Mouse (Mus musculus) c-Kit-negative CD71-positive TER-119-positive erythroid progenitor cells, embryonic 14.5 days (primary cell): ENCODE measurements at regions not wholly inside any gene's neighbourhood (a gene's known extent, or its start where the extent isn't known, plus 50 kb on each side); places are given as distances from the start of the nearest gene placed in this dataset.

Source experiments
- DNase-seq: peaks from one replicate; pipeline ENCODE4 v3.0.0-alpha.2; 2013; ENCODE audit warnings: low read depth, low spot score

DNA sequence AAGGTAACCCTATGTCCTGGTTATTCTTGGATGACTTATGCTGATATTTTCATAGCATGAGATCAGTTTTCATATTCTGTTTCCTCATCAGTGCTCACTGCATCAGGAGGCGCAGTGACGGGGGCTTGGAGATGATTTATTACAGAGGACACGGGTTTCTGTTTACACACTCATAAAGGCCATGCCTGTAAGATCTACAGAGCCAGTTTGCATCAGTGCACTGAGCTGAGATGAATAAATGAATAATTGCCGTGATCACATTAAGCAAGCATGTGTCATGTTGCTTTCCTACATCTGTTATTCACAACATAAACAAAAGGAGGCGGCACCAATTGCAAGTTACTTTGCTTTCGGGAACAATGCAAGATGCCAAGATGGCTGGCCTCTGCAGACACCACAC is 271.6 kb downstream of the Rnf144a start:
- no peak for DNase-seq

DNA sequence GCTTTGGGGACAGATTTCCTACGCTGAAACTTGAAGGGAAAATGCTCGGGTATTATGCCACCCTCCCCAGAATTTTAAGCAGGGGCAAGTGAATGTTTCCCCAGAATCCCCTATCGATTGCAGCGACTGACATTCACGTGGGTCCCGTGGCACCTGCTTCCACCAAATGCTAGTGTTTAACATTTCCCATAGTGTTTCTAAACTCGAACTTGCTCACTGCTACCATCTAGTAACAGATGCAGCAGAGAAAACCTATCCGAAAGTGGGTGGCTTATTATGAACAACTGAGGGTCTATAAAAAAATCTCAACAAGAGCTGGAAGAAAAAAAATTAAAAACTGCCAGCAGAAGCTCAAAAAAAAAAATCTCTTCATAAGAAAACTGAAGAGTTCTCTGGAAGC is 284.2 kb downstream of the Rnf144a start:
- no peak for DNase-seq

DNA sequence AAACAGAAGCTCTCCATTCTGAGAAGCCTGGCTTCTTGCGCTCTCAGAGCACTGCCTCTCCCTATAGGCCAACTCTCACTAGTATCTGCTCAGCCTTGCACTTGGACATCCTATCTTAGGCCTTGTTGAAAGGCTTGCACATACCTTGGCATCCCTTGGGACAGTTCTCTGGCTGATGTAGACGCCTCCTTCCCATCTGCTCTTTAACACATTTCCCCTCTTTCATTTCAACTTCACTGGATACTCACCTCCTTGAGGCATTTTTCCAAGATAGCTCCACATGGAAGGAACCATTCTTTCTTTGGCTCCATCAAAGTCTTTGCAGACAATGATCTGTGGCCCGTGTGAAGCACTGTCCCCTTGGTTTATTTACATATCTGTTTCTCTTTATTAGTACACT is 285.0 kb downstream of the Rnf144a start:
- no peak for DNase-seq

GRCm38 (mm10) chr12:26129511-26129910 is 285.5 kb downstream of the Rnf144a start:
- DNase-seq = no peak

DNA sequence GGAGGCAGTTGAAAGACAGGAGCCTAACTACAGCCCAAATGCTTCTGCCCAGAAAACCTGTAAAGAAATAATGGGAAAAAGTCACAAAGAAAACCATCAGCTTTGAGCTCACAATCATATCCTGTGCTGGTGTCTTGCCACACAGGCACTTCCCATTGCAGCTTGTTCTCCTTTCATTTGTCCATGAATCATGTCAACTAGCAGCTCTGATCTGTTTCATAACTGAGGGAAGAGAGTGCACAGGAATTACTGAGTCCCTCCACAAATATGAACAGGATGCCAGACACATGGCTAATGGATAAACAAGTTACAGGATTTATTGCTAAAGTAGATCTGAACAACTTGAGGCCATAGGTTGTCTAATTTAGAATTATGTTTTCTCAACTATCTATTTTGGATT is 286.2 kb downstream of the Rnf144a start:
- DNase-seq = no peak

GRCm38 (mm10) chr12:26126260-26126659 is 288.8 kb downstream of the Rnf144a start:
- DNase-seq = no peak

DNA sequence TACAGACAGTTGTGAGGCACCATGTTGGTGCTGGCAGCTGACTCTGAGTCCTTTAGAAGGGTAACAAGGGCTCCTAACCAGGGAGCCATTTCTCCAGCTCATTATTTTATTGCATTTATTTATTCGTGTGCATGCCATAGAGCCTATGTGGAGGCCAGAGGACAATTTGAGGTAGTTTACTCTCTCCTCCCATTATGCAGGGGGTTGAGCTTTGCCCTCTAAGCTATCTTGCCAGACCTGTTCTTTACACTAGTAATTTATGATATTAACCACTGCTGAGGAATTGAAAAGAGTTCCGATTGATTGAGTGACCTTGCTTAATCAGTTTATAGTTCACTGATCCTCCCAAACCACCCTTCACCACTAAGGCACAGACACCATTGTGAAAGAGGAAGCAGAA is 290.8 kb downstream of the Rnf144a start:
- DNase-seq = no peak

DNA sequence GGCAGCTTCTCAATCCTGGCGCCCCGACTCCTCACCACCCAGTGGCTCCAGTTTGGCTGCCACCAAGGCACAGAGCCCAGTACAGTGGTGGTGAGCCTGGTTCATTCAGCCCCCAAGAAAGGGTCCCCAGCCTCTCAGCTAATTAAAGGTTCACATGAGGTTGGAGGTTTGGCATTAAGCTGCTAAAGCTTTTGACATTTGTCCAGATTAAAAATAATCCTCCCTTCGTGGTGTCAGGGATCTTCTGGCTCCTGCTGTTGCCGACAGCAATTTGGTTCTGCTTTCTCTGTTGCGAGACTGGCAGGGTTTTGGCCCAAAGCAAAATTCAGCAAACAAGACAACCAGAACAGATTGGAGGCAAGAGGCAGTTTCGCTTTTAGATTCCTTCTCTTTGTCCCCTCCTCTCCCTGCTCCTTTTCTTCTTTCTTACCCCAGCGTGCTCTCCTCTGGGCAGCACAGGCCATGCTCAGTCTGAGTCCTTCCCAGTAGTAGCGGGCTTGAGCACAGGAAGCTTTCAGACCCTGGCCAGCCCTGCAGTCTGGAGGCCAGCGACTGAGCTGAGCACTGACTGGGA is 299.6 kb downstream of the Rnf144a start:
- DNase-seq = no peak

DNA sequence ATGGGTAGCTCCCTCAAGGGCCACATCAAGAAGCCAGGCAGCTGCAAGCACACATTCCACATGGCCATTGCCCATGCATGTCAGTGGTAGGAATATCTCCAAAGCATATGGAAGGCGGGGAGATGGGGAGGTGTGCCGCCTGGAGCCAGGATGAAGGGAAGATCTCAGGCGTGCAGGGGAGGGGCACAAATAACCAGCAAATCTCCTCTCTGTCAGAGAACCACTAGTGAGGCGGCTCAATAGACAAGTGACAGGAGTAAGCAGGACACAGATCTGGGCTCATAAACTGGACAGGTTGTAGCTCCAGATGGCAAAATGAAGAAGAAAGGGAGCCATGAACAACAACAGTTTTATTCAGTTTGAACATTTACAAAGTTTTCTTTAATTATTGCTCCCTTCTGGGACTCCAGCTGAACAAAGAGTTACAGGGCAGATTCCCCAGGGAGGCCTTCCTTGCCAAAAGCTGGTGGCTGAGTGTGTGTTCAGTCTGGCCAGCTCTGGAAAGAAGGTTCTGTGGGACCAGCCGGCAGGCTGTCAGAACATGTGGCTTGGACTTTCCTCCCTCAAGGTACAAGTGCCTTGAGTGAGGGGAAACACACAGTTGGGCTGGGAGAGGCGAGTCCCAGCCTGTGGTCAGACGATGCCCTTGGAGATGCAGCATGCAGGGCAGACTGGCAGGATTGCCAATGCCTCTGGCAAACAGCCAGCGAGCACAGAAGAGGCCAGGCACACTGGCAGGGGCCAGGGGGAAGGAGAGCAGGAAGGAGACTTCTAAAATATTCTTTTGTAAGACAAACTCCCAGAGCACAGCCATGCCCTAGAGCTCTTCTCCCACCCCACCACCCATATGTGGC is 302.7 kb downstream of the Rnf144a start:
- no peak for DNase-seq

DNA sequence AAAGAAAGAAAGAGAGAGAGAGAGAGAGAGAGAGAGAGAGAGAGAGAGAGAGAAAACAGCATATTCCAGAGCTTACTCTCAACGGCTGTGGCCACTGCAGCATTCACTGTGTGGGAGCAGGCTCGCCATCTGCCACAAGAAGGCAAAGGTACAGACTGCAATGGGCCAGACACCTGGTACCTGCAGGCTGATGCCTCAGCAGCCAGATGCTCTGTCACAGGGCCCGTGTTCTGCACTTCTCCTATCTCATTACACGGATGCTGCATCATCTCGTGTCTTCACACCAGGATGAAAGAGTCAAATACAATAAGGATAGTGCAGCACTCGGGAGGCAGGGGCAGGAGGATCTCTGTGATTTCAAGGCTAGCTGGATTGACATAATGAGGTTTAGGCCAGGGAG is 305.2 kb downstream of the Rnf144a start:
- DNase-seq = no peak

DNA sequence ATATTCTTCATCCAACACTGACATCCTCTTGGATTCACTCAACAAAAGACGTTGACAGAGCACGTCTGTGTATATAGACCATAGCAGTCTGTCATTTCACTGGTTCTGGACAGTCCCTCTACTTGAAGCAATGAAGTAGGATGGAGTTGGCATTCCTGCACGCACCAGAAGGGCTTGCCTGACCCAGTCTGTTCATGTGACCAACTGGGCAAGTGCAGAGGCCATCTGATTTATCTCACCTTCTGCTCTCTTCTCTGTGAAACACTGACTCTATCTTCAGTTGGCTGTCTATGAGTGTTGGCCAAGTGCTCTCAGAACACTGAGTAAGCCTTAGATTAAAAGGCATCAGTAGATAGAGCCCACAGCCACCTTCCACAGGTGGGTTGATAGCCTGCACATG is 310.7 kb downstream of the Rnf144a start:
- DNase-seq = no peak

GRCm38 (mm10) chr12:26102384-26102783 is 312.7 kb downstream of the Rnf144a start:
- no peak for DNase-seq

DNA sequence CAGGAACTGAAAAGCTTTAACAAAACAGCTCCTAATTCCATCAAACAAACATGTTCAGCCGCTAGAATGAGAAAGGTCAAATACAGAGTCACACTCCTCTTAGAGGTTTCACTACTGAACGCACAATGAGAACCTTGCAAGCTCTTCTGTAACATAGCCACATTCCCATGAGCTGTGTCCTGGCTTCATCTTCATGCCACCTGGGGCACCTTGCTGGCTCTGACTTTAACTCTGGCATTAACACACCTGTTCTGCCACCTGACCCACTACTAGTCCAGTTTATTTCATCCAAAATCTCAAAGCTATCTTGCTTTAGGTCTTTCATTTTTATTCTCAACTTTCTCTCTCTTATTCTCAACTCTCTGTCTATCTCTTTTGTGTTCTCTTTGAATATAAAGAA is 314.9 kb downstream of the Rnf144a start:
- DNase-seq = no peak

GRCm38 (mm10) chr12:26099176-26099575 is 315.9 kb downstream of the Rnf144a start:
- DNase-seq = no peak

- no peak for DNase-seq
These were observed 322.7 kb downstream of the Rnf144a start for GRCm38 (mm10) chr12:26092311-26092710.

GRCm38 (mm10) chr12:26091865-26092264 is 323.2 kb downstream of the Rnf144a start:
- no peak for DNase-seq

DNA sequence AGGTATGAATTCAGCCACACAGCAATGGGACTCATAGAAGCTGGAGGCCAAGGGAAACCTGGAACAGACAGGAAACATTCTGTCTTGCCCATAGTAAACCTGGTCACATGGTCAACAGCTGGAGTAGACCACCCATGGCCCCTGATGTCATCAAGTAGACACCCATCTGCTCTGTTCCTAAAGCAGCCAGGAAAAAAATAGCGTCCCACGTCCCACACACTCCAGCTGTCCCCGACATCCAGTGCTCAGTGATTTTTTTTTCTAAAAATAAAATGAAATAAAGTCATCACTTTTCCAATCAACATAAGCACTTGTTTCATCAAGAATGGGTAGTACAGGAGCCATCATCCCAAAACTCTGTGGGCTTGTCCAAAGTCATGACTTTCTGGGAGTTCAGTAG is 326.7 kb downstream of the Rnf144a start:
- DNase-seq = no peak

DNA sequence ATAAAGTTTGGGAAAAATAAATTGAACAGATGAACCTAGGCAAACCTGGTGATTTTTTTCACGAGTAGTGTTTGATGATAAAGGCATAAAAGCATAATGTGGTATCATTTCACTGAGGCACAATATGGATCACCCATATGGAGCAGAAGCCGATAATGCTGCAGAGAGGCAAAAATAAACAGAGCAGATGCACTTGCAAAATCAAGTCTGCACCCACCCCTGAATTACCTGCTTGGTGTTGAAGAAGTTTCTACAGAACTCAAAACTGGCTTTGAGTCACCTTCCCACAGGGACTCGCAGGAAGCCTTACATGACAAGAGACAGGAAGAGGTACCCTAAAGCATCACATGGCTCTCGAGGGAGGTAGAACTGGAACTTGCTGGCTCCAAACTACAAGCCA is 328.1 kb downstream of the Rnf144a start:
- DNase-seq = no peak

DNA sequence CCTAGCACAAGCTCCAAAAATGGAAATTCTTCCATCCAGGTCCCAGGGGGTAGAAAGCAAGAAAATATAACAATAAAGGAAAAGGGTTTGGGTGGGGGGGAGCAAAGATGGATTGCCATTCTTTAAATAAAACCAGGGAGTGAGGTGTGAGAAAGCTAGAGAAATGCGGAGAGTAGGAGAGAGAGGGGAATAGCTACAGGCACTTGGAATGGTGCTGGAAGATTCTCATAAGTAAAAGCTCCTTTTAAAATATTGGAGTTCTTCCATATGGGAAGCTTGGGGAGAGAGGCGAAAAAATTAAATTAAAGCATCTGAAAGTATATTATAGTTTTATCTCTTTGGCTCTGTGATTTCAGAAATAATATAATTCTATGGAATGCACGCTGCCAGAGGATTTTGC is 328.6 kb downstream of the Rnf144a start:
- no peak for DNase-seq

DNA sequence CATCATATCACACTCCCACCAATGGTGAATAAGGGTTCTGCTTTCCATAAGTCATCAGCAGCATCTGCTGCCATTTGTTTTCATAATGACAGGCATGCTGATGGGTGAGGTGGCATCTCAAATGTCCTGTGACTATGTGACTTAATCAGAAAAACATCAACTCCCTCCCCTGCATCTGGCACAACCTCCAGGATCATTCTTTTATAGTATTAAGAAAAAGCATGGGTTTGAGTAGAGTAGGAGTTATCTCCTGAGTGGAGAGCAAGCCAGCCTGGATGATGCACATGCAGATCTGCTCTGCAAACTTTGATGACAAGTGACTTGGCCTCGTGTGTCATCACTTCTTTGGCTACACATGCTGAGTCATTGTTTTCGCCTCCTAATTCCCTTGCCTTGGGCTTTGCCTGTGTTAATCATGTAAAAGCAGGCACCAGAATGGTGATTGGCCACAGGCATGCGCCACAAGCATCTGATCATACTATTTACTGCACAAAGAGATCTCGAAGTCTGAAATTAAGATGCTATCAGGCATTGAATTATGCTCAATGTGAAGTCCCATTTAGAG is 335.9 kb downstream of the Rnf144a start:
- no peak for DNase-seq

DNA sequence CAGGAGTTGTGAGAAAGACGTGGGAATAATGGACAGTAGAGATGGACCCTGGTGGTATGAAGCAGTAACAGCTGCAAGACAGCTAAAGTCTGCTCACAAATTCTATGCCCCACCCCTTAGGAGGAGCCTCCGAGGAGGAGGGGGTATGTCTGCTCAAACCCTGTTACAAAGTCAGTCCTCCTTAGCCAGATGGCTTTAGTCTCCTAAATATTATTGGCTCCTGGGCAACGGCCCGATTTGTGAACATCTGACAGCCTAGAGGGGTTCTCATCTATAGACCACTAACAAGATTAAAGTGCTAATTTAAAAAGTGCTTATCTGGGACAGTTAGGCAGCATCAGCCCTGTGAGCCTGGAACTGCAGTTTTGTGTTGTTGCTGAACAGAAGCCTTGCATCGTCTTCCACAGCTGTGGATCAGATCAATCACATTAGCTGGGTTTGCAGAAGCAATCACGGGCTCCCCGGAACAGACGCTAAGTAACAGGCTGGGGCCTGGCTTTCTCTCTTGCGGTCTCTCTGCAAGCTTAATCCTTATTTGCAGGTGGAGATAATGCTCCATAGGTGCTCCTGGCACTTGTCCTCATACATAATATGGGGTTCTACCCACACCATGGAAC is 339.3 kb downstream of the Rnf144a start:
- DNase-seq = no peak

GRCm38 (mm10) chr12:26072180-26072579 is 342.9 kb downstream of the Rnf144a start:
- DNase-seq = no peak

- DNase-seq = no peak
These were observed 343.4 kb downstream of the Rnf144a start for GRCm38 (mm10) chr12:26071610-26072009.
